Mouse (Mus musculus) skeletal muscle tissue, adult 2 months (tissue): ENCODE measurements at regions not wholly inside any gene's neighbourhood (a gene's known extent, or its start where the extent isn't known, plus 50 kb on each side); places are given as distances from the start of the nearest gene placed in this dataset.

Experiments used
- DNase-seq: peaks from one replicate; pipeline ENCODE4 v3.0.0-alpha.2; 2012; ENCODE audit warnings: low read depth, low spot score

DNA sequence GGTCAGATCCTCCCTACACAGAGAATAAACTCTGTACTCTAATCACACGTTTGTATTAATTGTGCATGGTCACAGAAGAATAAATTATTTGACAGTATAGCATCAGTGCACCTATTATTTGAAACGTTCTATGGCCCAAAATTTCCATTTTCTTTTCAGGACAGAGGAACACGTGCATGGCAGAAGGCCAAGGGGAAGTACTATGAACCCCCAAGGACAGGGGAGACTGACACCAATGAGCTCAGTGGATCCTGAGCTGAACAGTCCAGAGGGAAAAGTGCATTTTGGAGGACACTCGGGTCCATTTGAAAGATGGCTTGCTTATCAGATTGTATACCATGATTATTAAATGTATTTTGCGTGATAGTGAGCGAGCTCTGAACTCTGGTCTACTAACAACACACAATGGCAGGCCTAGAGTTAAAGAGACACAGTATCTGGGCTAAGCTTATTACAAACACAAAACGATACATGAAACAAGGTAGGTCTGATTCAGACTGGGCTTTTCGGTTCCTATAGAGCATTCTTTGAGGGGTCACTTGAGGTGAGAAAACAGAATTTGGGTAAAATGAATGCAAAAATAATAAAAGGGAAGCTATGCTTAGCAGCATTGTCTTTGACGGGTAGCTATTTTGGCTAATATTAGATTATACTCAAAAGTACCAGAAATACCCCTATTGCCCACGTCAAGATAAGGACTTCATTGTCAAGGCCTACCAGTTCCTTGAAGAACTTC lies 1431.7 kb downstream of the Slc22a22 start:
- DNase-seq, result no peak

DNA sequence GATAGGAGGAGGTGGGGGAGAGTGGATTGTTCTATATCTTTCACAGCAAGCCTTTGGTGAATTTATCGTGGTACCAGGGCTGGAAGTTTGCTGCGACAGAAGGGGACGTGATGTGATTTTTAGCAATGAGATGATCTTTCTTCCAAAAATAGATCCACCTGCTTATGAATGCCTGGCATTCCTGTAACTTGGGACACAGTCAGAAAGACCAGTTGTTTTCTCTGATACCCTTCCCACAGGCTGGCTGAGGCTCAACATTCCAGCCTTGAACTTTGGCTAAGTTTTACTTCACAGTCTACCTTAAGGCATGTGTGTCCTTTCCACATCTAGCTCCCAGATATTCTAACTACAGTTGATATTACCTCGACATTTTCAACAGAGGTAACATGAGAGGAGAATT lies 1434.1 kb downstream of the Slc22a22 start:
- DNase-seq, result no peak

- no peak for DNase-seq
Measured at GRCm38 (mm10) chr15:56042449-56042848, 1435.0 kb downstream of the Slc22a22 start.

DNA sequence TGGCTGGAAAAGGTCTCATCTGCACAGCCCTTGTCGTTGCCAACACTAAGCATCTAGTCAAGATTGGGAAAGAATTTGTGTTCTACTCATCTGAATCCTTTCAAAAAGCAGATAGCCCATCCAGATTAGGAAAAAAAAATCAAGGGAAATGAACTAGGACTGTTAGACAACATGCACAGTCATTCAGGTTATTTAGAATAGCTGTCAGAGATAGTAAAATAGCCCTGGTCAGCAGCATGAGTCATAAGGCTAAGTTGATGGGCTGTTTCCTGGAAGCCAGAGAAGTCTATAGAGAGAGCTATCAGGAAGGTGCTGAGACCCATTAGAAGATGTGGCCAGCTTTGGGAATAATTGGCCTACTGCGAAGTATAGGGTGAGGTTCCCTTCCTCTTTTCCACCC lies 1447.4 kb downstream of the Slc22a22 start:
- no peak for DNase-seq

- no peak for DNase-seq
Measured at GRCm38 (mm10) chr15:56027197-56027818, 1450.1 kb downstream of the Slc22a22 start.

DNA sequence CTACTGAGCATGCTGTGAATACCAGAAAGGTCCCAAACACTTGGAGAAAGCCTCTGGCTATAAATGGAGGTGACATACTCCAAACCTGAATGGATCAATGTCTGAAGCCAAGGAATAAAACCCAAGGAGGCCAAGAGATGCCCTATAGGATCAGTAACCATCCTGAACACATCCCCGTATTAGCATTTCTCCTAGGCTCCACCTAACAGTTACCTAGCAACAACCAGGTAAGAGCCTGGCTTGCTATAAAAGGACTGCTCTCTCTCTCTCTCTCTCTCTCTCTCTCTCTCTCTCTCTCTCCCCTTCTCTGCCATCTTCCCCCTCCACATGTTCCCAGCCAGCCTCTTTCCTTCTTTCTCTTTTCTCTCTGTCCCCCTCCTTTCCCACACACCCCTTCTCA lies 1452.7 kb downstream of the Slc22a22 start:
- DNase-seq, result no peak

DNA sequence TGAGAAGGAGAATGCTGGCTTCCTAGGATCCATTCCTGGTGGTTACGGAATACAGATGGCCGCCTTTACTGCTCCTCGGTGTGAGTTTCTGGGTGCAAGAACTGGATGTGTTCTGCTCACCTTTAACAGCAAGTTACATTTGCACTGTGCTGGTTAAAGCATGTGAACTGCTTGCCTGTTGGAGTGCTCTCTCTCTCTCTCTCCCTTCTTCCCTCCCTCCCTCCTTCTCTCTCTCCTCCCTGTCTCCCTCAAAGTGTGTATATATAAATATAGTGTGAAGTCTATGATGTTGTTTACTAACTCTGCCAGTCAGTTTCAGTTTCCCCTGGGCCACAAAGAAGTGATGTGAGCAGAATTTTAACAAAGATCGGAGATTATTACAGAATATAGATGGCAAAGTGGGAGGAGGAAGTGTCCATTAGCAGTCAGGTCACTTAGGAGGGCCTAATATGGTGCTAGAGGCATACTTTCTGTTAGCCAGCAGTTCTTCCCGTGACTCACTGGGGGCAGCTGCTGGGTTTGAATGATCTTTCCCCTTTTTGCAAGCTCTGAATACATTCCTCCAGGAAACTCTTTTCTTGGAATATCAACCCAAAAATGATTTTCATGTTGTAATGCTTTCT lies 1453.5 kb downstream of the Slc22a22 start:
- no peak for DNase-seq

DNA sequence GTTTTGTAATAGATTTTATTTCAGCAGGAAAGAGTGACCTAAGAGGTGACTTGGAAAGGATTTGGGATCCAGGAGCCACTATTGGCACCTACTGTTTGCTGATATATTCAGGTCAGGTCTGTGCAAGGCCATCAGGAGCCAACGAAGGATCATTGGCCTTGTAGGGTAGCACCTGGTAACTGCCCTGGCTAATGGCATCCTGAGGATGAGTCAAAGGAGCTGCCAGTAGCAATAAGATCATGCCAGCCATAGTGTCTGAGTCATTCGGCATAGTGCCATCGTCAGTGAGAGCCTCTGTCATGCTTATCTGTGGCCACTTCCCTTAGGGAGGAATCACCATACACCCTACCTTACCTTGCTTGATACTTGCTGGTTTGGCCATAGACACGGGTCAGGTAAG lies 1455.1 kb downstream of the Slc22a22 start:
- no peak for DNase-seq

- no peak for DNase-seq
Measured at GRCm38 (mm10) chr15:56018141-56018540, 1459.3 kb downstream of the Slc22a22 start.

DNA sequence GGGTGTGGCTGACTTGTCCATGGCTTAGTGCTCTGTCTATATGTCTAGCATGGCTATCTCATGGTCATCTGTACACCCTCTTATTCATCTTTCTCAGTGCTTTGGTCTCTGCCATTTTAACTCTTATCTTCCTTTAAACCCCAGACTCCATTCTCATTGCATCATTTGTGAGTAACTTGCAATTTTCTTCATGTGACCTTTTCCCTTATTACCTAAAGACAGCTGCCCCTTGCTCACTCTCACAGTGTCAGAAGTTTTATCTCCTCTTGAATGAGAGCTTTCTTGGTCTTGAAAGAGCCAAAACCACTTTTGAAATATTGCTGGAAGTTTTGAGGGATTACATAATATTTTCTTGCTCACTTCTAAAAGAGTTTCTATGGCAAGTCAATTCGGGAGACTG lies 1459.9 kb downstream of the Slc22a22 start:
- no peak for DNase-seq

DNA sequence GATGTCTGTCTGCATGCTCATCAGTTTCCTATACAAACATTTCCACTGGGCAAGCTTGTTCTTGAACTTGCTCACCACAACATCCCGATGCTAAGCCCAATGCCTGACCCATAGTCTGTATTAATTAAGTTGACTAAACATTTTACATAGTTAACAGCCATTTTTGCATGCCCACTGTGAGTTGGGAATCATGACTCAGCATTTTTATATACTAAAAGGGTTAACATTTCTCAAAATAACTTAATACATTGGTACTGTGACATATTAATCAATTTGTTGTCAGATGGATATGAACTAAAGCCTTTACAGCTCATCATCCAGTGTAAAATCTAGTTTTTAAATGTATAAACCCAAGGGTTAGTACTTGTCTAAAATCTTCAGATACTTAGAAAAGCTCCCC lies 1461.4 kb downstream of the Slc22a22 start:
- DNase-seq, result no peak

DNA sequence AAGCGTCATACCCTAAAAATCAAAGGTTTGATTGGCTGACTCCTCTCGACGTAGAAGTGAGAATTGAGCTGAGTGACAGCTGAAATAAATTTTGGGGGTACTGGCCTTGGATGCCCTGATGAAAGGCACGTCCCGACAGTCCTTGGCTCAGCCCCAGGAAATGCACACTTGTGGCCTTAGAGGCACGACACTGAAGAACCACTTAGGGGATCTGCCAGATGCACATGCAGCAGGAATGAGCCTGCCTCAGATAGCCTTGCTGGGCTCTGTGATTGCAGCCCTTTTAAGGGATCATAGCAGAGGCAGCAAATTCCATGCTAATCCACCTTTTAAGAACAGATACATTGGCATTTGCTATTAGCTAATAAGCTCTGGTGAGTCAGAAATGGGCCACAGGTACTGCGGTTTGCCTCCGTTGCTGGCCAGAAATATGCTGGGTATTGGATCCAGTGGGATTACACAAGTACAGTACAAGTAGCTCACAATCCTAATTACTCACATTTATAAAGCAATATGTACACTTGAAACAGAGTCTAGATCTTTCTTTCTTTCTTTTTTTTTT lies 1463.3 kb downstream of the Slc22a22 start:
- DNase-seq, result peak; percentile 15

- no peak for DNase-seq
Measured at GRCm38 (mm10) chr15:56008603-56009174, 1468.7 kb downstream of the Slc22a22 start.

DNA sequence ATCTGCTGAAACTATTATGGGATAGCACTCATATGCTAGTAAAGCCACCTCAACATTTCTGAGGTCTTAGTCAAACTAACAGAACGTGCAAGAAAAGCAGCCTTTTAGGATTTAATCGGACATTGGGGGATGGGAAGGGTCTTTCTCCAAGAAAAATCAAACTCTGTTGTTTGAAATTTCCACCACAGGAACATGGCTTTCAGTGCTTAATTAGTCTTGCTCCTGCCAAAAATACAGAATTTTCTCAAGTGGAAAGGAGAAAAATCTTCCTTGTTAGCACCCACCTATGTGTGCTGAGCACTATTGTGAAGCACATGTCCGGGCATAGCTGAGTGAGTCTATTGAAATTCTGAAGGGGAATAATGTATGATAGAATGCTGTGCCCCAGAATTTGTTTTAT lies 1470.0 kb downstream of the Slc22a22 start:
- no peak for DNase-seq

DNA sequence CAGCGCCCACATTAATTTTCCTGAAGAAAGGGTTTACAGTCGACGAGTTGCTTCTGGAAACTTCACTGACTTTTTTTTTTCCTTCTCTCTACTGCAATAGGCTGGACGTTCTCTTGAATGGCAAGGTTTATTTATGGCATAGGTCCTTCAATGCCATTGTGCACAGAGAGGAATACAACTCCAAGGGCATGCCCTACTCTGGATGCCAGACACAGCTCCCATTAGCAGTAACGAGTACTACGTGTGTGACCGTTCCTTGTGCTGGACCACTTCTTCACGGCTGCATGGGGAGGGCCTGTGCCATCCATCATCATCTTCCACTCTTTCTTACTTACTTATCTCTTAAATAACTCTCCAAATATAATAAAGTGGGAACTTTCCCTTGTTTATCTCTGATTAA lies 1472.1 kb downstream of the Slc22a22 start:
- no peak for DNase-seq

- DNase-seq, result no peak
Measured at GRCm38 (mm10) chr15:56003921-56004320, 1473.5 kb downstream of the Slc22a22 start.

- DNase-seq, result no peak
Measured at GRCm38 (mm10) chr15:55999605-56000004, 1477.8 kb downstream of the Slc22a22 start.

DNA sequence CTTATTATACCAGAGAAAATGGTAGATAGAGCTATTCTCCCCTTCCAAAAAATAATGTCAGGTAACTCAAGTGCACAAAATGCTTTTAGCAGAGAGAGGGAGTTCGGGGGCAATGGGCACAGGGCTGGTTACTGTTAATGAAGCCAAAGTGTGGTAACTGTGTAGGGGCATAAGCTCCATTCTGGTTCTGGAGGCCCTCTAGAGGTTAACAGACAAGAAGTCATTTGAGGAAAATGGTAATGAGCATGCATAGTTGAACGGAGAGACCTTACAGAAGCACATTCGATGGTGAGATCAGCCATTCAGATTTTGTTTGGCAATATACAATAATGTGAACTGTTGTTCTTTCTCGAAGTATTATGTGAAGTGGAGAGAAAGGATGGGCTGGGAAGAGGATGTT lies 1479.4 kb downstream of the Slc22a22 start:
- DNase-seq, result no peak

- DNase-seq, result no peak
Measured at GRCm38 (mm10) chr15:55994680-55995079, 1482.7 kb downstream of the Slc22a22 start.

- no peak for DNase-seq
Measured at GRCm38 (mm10) chr15:55975843-55976242, 1501.6 kb downstream of the Slc22a22 start.

DNA sequence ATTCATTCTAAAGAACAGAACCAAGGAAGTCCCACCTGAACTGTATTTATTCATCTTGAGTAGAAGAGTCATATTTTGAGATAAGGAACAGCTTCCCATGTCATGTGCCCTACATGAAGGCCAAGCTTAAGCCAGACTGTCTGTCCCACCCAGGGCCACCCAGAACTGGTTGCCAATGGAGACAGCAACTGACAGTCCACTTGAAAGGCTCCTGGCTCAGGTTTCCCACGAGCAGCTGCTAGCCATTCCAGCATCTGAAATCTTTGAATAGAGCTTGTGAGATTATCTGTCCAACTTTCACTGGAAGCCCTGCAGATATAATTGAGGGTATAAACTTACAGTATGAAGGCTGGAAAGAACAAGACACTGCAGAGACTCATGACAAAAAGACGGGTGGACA lies 1510.6 kb downstream of the Slc22a22 start:
- no peak for DNase-seq

GRCm38 (mm10) chr15:55965296-55965695 lies 1512.1 kb downstream of the Slc22a22 start:
- DNase-seq, result no peak
